Comparison of ENCODE assay signal across 8 mouse cellular contexts in the genomic region with DNA sequence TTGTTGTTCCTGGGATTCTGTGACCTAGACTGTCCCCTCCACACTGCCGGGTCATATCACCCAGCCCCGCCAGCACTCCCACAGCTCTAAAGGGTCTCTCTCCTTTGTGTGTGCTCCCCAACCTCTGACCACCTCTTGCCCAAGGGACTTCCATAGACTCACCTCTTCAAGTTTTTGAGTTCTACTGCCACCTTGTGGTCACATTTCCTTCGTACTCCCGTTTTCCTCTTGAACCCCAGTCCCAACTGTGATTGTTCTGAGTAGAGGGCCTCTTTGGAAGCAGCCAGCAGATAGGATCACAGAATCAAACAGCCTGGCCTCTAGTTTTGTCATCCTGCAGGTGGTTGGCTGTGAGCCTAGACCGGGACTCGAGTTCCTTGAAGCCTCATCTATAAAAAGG. TPM values are rescaled to one million over a fixed set of nuclear protein-coding genes. Genes with fewer than 3 reads are reported as not detected.
DNase-seq lines count a peak whose midpoint lies in the region; ATAC-seq lines count a peak whose summit lies in the region.

No protein-coding gene starts in this region.

- peaks cover 21% of the 10 kb centered on the region for H3K4me1 ChIP-seq in forebrain, embryonic 10.5 days
- peaks cover 12% of the 10 kb centered on the region; the same call in 1 of the 2 replicates for H3K4me1 ChIP-seq in forebrain, embryonic 13.5 days

- H3K36me3 ChIP-seq in forebrain, embryonic 10.5 days (replicated peaks) = no peaks in the 10 kb centered on the region
- H3K36me3 ChIP-seq in forebrain, embryonic 13.5 days (ENCODE audit: poor library complexity, severe bottlenecking) = no peaks in the 10 kb centered on the region

- intact Hi-C loops in heart, postnatal 10 days (cut with DNase I) = loop anchor here (2.0 to 10.0 kb wide), 5 partner anchors 86 to 344 kb away; no protein-coding TSS in a partner anchor

- H3K9me3 ChIP-seq in forebrain, embryonic 10.5 days = no peaks in the 10 kb centered on the region
- H3K9me3 ChIP-seq in forebrain, embryonic 13.5 days (replicated peaks) = no peaks in the 10 kb centered on the region

- H3K4me2 ChIP-seq in forebrain, embryonic 13.5 days = no peak overlapping the region

- no peak overlapping the region for H3K4me3 ChIP-seq in forebrain, embryonic 10.5 days
- H3K4me3 ChIP-seq in forebrain, embryonic 13.5 days = no peak overlapping the region

- ATAC-seq in forebrain, embryonic 13.5 days = no peak

- H3K9ac ChIP-seq in forebrain, embryonic 13.5 days = no peak overlapping the region

- H3K27ac ChIP-seq in forebrain, embryonic 10.5 days = no peak overlapping the region
- H3K27ac ChIP-seq in forebrain, embryonic 13.5 days = no peak overlapping the region

- DNase-seq in forebrain, embryonic 10.5 days (ENCODE audit: extremely low spot score, low spot score) = peak; percentile 71
- peak; percentile 43 to 67 for DNase-seq in adrenal gland, adult 18-20 months (ENCODE audit: low spot score in 2 of 2)
- DNase-seq in embryo, embryonic 10 days (ENCODE audit: low spot score) = peak; percentile 89
- peak; percentile 61 to 82 for DNase-seq in heart, postnatal 10 days
- peak; percentile 42 to 69 for DNase-seq in layer of hippocampus, adult 8-10 months (ENCODE audit: low spot score in 2 of 2)
- DNase-seq in lung, postnatal 10 days = peak; percentile 80
- peak; percentile 29 for DNase-seq in spleen, adult 12 weeks (ENCODE audit: low spot score)

- WGBS in forebrain, embryonic 10.5 days = 13% methylated on average over 6 of the region's 6 CpGs
- whole genome bisulfite sequencing in forebrain, embryonic 13.5 days = 11% methylated on average over 6 of the region's 6 CpGs

- H3K27me3 ChIP-seq in forebrain, embryonic 10.5 days (ENCODE audit: poor library complexity, severe bottlenecking) = no peaks in the 10 kb centered on the region
- H3K27me3 ChIP-seq in forebrain, embryonic 13.5 days = no peaks in the 10 kb centered on the region

RNA-seq across cellular contexts. Expression of a gene that starts 30.8 kb away (rescaled TPM):
- polyA plus RNA-seq in forebrain, embryonic 10.5 days (2016; fragmentation: Nextera tagmentation; extraction: Ambion mirVana) = 13.7 and 14.5 TPM in 2 replicates
- 16.0 and 16.3 TPM in 2 replicates for polyA plus RNA-seq in forebrain, embryonic 13.5 days (2015; fragmentation: Nextera tagmentation; extraction: Ambion mirVana)
- 100 to 1,000 TPM; 148 to 180 TPM for total RNA-seq in adrenal gland, adult 18-20 months (2021)
- 100 to 1,000 TPM; 106 to 111 TPM for total RNA-seq in heart, postnatal 10 days (2021)
- 100 to 1,000 TPM; 103 to 110 (median 105) TPM for total RNA-seq in layer of hippocampus, adult 8-10 months (2022)

Comparison
In these comparisons a context has a peak if more than half of its experiments do, and no peak if none do; other contexts are left out.
1. DNase-seq: peak in every context shown above with its lines; median percentile 89 in embryo, embryonic 10 days; 80 in lung, postnatal 10 days; 72 in heart, postnatal 10 days; 71 in forebrain, embryonic 10.5 days; 56 in layer of hippocampus, adult 8-10 months; 55 in adrenal gland, adult 18-20 months; 29 in spleen, adult 12 weeks.